Mouse (Mus musculus): ENCODE data around the gene Dhcr7.
A peak's percentile ranks its signal among the peaks of the same experiment; 100 is the strongest.

Gene Dhcr7

GRCm38 (mm10) chr7:143822375-143823265 lies at the start of gene Dhcr7, which contains the start of gene Nadsyn1:
Gene Dhcr7 (plus strand): TSS chr7:143823145.
Gene Nadsyn1 (minus strand): TSS chr7:143822849.
- peak; percentile 99 for DNase-seq

- DNase-seq = no peak
Observed at GRCm38 (mm10) chr7:143776137-143776536, 46.8 kb upstream of the Dhcr7 start.

DNA sequence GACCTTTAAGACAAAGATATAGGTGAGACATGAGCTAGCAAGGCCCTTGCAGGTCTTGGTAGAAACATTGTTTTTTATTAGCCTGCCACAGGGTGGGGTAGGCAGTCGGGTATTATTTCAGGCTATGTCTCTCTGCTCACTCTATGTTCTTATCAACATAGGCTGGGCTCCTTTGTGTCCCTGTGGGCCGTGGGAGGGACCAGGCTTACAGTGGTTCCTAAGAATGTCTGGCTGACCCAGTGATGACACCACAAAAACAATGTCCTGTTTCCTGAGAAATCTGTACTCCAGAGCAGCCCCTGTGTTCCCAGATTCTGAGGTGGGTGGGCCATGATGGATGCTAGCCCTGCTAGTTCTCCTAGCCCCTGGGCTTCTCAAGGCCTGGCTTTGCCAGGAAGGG lies 45.6 kb upstream of the Dhcr7 start:
- DNase-seq = no peak

GRCm38 (mm10) chr7:143783378-143783995 lies 39.5 kb upstream of the Dhcr7 start:
- DNase-seq = no peak

- peak; percentile 61 to 64 for DNase-seq
Observed at GRCm38 (mm10) chr7:143783996-143784829, 38.7 kb upstream of the Dhcr7 start, which contains the start of gene Mrgpre. Gene Mrgpre (minus strand): TSS chr7:143784500.

DNA sequence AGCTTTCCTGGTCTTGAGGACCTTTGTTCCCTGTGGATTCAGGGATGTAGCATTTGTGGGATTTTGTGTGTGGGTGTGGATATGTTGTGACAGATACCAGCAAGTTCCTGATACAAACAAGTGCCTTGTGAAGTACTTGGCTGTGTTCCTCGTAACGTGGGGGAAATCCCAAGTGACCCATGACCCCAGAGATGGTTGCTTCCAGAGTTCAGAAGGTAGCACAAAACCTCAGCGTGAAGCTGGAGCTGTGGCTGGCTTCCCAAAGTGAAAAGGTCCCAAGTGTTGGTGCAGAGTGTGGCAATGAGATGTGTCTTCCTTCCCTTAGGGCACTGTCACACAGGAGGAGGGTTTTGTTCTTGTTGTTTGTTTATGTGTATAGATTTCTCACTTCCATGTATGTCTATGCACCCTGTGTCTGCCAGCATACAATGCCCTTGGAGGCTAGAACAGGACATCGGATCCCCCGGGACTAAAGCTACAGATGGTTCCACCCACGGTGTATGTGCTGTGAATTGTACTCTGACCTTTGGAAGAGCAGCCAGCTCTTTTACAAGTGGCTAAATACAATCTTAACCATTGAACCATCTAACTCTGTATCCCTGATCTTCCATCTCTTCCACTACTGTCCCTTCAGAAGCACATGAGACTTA lies 30.5 kb upstream of the Dhcr7 start:
- no peak for DNase-seq

DNA sequence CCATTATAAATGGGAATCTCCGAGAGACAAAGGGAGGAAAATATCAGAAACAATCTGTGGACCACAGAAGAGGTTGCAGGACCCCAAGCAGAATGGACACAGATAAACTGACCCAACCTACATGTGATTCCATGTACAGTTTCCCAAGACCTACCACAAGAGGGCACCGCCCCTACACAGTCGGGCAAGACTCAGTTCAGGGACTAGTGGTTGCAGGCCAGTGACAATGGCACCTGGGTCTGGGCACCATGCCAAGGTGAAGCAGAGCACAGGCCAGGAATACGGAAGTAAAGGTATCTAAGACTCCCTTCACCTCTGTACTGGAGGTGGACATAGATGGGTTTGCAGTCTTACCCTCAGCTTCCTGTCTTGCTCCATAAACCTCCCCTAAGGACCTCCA lies 29.8 kb upstream of the Dhcr7 start:
- DNase-seq = peak; percentile 57 to 68

- no peak for DNase-seq
Observed at GRCm38 (mm10) chr7:143798783-143799182, 24.2 kb upstream of the Dhcr7 start.

- no peak for DNase-seq
Observed at GRCm38 (mm10) chr7:143800770-143801169, 22.2 kb upstream of the Dhcr7 start.

- no peak for DNase-seq
Observed at GRCm38 (mm10) chr7:143801195-143802065, 21.5 kb upstream of the Dhcr7 start.

GRCm38 (mm10) chr7:143805199-143805624 lies 17.7 kb upstream of the Dhcr7 start:
- DNase-seq = no peak

- DNase-seq = no peak
Observed at GRCm38 (mm10) chr7:143808909-143809308, 14.0 kb upstream of the Dhcr7 start.

DNA sequence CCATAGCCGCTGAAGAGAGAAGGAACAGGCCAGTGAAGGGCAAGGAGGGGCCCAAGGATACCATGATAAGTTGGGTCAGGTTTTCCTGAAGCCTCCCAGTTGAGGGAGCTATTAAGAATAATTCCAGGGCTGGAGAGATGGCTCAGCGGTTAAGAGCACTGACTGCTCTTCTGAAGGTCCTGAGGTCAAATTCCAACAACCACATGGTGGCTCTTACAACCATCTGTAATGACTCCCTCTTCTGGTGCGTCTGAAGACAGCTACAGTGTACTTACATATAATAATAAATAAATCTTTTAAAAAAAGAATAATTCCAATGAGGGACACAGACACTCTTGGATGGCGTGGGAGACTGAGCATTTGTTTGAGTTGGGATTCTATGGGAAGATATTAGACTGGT lies 3.7 kb upstream of the Dhcr7 start:
- no peak for DNase-seq

DNA sequence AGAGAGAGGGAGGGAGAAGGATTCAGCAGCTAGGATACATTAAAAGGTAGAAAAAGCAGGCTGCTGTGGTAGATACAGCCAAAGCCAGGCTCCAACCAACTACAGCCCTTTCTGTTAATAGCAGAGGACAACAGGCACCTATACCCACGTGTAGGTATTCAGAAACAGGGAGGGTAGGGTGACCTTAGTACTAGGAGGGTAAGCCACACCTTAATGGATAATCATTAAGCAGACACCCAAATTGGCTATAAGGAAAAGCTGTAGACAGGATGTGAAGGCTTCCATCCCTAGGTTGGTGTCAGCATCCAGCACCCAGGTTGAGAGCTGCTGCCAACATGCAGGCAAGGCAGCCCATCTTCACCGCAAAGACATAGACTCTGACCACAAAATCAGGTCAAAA lies 1.7 kb upstream of the Dhcr7 start:
- no peak for DNase-seq

DNA sequence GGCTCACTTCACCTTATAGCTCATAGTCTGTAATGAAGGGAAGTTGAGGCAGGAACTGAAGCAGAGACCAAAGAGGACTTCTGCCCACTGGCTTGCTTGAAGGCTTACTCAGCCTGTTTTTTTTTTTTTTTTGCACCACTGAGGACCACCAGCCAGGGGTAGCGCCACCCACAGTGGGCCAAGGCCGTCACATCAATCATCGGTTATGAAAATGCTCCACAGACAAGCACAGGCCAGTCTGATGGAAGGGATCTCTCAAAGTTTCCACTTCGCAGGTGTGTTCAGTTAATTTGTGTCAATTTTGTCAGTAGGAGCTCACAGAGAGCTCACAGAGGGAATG lies 291 bp downstream of the Dhcr7 start:
- no peak for DNase-seq

DNA sequence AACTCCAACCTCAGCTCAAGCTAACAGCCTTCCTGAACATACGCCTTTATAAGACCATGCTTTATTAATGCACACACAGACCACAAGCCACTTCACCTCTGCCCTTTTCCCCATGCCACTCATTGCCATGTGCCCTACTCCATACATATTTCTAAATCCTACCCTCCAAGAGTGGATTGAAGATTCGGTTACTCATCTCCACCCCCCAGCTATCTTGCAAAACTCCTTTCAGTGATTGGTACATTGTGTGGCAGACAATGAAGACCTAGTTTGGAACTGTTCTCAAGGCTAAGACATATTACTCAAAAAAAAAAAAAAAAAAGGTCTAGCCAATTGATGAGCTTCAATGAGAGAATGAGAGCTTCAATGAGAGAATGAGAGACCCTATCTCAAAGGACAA lies 4.0 kb downstream of the Dhcr7 start:
- DNase-seq = no peak

DNA sequence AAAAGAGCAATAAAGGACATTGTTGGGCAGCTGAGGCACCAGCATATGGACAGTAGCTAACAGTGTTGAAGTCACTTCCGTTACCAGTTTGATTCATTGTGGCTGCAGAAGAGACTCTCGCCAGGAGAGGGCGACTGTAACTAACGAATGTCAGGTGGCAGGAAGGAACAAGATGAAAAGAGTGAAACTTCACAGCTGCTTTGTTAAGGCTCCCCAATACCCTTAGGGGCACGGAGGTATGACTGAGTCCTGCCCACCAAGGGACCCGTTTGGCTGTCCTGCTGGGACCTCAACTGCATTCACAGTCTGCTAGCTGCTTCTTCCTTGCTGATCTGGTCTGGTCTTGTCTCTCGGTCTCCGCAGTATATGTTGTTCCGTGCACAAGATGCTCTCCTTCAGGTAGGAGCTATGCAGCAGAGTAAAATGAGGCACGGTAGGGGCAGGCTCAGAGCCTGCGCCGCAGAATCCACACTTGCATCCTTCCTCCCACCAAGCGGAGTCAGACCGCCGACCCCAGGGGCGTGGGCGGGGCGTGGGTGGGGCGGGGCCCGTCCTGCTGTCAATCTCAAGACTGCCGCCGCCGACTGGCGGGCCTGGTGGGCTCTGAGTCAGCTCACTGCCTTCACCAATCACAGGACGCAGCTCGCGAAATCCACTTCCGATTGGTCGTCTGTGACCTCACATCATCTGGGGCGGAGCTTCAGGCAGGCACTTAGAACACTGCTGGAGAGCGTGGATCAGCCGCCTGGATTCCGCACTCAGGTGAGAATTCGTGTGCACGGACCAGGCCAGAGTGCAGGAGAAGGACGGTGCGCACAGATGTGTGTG lies 6.8 kb downstream of the Dhcr7 start:
- DNase-seq = peak; percentile 87 to 91

GRCm38 (mm10) chr7:143830399-143830798 lies 7.5 kb downstream of the Dhcr7 start:
- DNase-seq = no peak

GRCm38 (mm10) chr7:143832196-143832595 lies 9.3 kb downstream of the Dhcr7 start:
- no peak for DNase-seq

- DNase-seq = no peak
Observed at GRCm38 (mm10) chr7:143832611-143833010, 9.7 kb downstream of the Dhcr7 start.

All from spleen, adult 18-20 months (tissue).